Mouse (Mus musculus) forebrain, postnatal 0 days (tissue): ENCODE data around the gene A730071L15Rik. TPM values are rescaled to one million over a fixed set of nuclear protein-coding genes. Genes with fewer than 3 reads are reported as not detected.

Experiments
- ATAC-seq: fragments of 200-750 bp; cut with Nextera tagmentation; 2 replicates; pipeline ENCODE4 v1.8.0; 2017; ENCODE audit warnings: mild to moderate bottlenecking, moderate library complexity
- DNase-seq: peaks from one replicate; pipeline ENCODE4 v3.0.0-alpha.2; 2015
- H3K27ac ChIP-seq: fragments of 300-500 bp; sonication (generic); 2 replicates; pipeline ENCODE4 v1.5.1; 2014; ENCODE audit warnings: low read depth, mild to moderate bottlenecking, antibody characterized with exemption, low read length, moderate library complexity, mixed read lengths
- H3K27me3 ChIP-seq: fragments of 300-500 bp; sonication (generic); 2 replicates; pipeline ENCODE4 v1.6.1; 2014; ENCODE audit warnings: mild to moderate bottlenecking, low read length, mixed read lengths; ENCODE audit not compliant: insufficient read depth
- H3K36me3 ChIP-seq: fragments of 300-500 bp; sonication (generic); 2 replicates; pipeline ENCODE4 v1.6.1; 2014; ENCODE audit warnings: mild to moderate bottlenecking, moderate library complexity; ENCODE audit not compliant: insufficient read depth
- H3K4me1 ChIP-seq: fragments of 300-500 bp; sonication (generic); 2 replicates; pipeline ENCODE4 v1.6.1; 2014; ENCODE audit warnings: antibody characterized with exemption; ENCODE audit not compliant: insufficient read depth
- H3K4me2 ChIP-seq: fragments of 300-500 bp; sonication (generic); 2 replicates; pipeline ENCODE4 v1.6.1; 2014; ENCODE audit warnings: low read depth, mild to moderate bottlenecking, moderate library complexity
- H3K4me3 ChIP-seq: fragments of 300-500 bp; sonication (generic); 2 replicates; pipeline ENCODE4 v1.5.1; 2014; ENCODE audit warnings: low read depth, low read length, mixed read lengths
- H3K9ac ChIP-seq: fragments of 300-500 bp; sonication (generic); 2 replicates; pipeline ENCODE4 v1.6.1; 2014; ENCODE audit warnings: mild to moderate bottlenecking
- H3K9me3 ChIP-seq: fragments of 300-500 bp; sonication (generic); 2 replicates; pipeline ENCODE4 v1.6.1; 2016; ENCODE audit warnings: low read length
- CTCF ChIP-seq: sonication (generic); IDR thresholded peaks from 2 replicates; pipeline ENCODE4 v1.5.1; 2016; ENCODE audit warnings: antibody characterized with exemption, control low read depth, low read depth
- WGBS: fragments of 180-500 bp; shearing (Covaris S2); extraction: QIAGEN DNeasy Blood & Tissue Kit; methylation state at CpG from one replicate; pipeline ENCODE4 v1.1.7; 2014; 5-methylcytosine and 5-hydroxymethylcytosine counted together
- polyA plus RNA-seq: library from polyadenylated mRNA; unstranded; fragments of >200 nt; fragmentation: Nextera tagmentation; extraction: Ambion mirVana; gene quantifications from 2 replicates; pipeline ENCODE4 v1.2.1, GENCODE M21; 2015
- total RNA-seq: library from RNA; depleted of rRNA; stranded (reverse); fragments of >200 nt; gene quantifications from 2 replicates; pipeline ENCODE4 v1.2.3, GENCODE M21; 2014; rRNA removed

The A730071L15Rik gene
- total and polyA plus RNA-seq, 2 experiments from 2014 or later, result 0.29 to 0.44 TPM

- Histone ChIP-seq H3K36me3 (no peaks in the 10 kb centered on the region), H3K9ac (no peak overlapping the region), H3K9me3 (no peaks in the 10 kb centered on the region), H3K27ac (no peak overlapping the region), H3K27me3 (no peaks in the 10 kb centered on the region), H3K4me1 (no peaks in the 10 kb centered on the region), H3K4me2 (no peak overlapping the region), H3K4me3 (no peak overlapping the region)
- ATAC-seq, result no peak
- 84% methylated on average over 14 of the region's 14 CpGs for WGBS
- TF ChIP-seq CTCF, result no peak
- no peak for DNase-seq
Measured at GRCm38 (mm10) chr11:6224541-6225229, 24.9 kb downstream of the A730071L15Rik start.

GRCm38 (mm10) chr11:6230012-6230411 is 30.2 kb downstream of the A730071L15Rik start, which contains the start of gene Npc1l1:
Gene Npc1l1 (minus strand): TSS chr11:6230143.
- H3K4me1 ChIP-seq, result no peaks in the 10 kb centered on the region
- H3K4me3 ChIP-seq, result no peak within 1 kb of the TSS
- ATAC-seq (no peak), DNase-seq (no peak)
- 88% methylated on average over 7 of the region's 7 CpGs for WGBS
- no peaks in the 10 kb centered on the region for H3K36me3 ChIP-seq
- no peak within 1 kb of the TSS for H3K27ac ChIP-seq
- no peak for TF ChIP-seq CTCF
- H3K27me3 ChIP-seq, result no peaks in the 10 kb centered on the region
- H3K9ac ChIP-seq, result no peak within 1 kb of the TSS
- H3K4me2 ChIP-seq, result no peak within 1 kb of the TSS
- no peaks in the 10 kb centered on the region for H3K9me3 ChIP-seq

- no peaks in the 10 kb centered on the region for H3K9me3 ChIP-seq
- H3K36me3 ChIP-seq, result no peaks in the 10 kb centered on the region
- no peaks in the 10 kb centered on the region for H3K4me1 ChIP-seq
- 90% methylated on average over 4 of the region's 4 CpGs for WGBS
- H3K4me3 ChIP-seq, result no peak overlapping the region
- TF ChIP-seq CTCF, result no peak
- H3K27me3 ChIP-seq, result no peaks in the 10 kb centered on the region
- H3K4me2 ChIP-seq, result no peak overlapping the region
- H3K9ac ChIP-seq, result no peak overlapping the region
- no peak for DNase-seq
- H3K27ac ChIP-seq, result no peak overlapping the region
- no peak for ATAC-seq
Measured at GRCm38 (mm10) chr11:6233025-6233424, 33.2 kb downstream of the A730071L15Rik start.

- no peak for ATAC-seq
- DNase-seq, result no peak
- no peak for TF ChIP-seq CTCF
- Histone ChIP-seq H3K4me3 (no peak overlapping the region), H3K4me1 (no peaks in the 10 kb centered on the region), H3K9ac (no peak overlapping the region), H3K27ac (no peak overlapping the region), H3K9me3 (no peaks in the 10 kb centered on the region), H3K27me3 (no peaks in the 10 kb centered on the region), H3K4me2 (no peak overlapping the region), H3K36me3 (no peaks in the 10 kb centered on the region)
- 52% methylated on average over 19 of the region's 19 CpGs for WGBS
Measured at GRCm38 (mm10) chr11:6244707-6245106, 44.9 kb downstream of the A730071L15Rik start.

Other genes with a start within 250 kb of the A730071L15Rik start
- 8.6 and 12.9 TPM in 2 replicates for gene Gck, start 249.9 kb upstream of the A730071L15Rik start, total RNA-seq
- 7.1 and 7.2 TPM in 2 replicates for gene Gck, start 249.9 kb upstream of the A730071L15Rik start, polyA plus RNA-seq
- 181 and 195 TPM in 2 replicates for gene Ykt6, start 244.3 kb upstream of the A730071L15Rik start, total RNA-seq
- 101 and 102 TPM in 2 replicates for gene Ykt6, start 244.3 kb upstream of the A730071L15Rik start, polyA plus RNA-seq
- 271 and 284 TPM in 2 replicates for gene Camk2b, start 133.7 kb upstream of the A730071L15Rik start, total RNA-seq
- 227 and 280 TPM in 2 replicates for gene Camk2b, start 133.7 kb upstream of the A730071L15Rik start, polyA plus RNA-seq
- 57.2 and 61.6 TPM in 2 replicates for gene Nudcd3, start 386 bp downstream of the A730071L15Rik start, total RNA-seq
- 60.9 and 70.7 TPM in 2 replicates for gene Nudcd3, start 386 bp downstream of the A730071L15Rik start, polyA plus RNA-seq
- gene Npc1l1, start 30.1 kb downstream of the A730071L15Rik start, total RNA-seq, result not detected in 2 replicates
- not detected in 2 replicates for gene Npc1l1, start 30.1 kb downstream of the A730071L15Rik start, polyA plus RNA-seq
- gene Ddx56, start 67.7 kb downstream of the A730071L15Rik start, total RNA-seq, result 70.4 and 76.9 TPM in 2 replicates
- 65.7 and 71.3 TPM in 2 replicates for gene Ddx56, start 67.7 kb downstream of the A730071L15Rik start, polyA plus RNA-seq
- gene Tmed4, start 74.8 kb downstream of the A730071L15Rik start, total RNA-seq, result 67.9 and 70.4 TPM in 2 replicates
- gene Tmed4, start 74.8 kb downstream of the A730071L15Rik start, polyA plus RNA-seq, result 95.0 and 95.5 TPM in 2 replicates
- 75.8 and 97.4 TPM in 2 replicates for gene Ogdh, start 91.6 kb downstream of the A730071L15Rik start, total RNA-seq
- 107 and 124 TPM in 2 replicates for gene Ogdh, start 91.6 kb downstream of the A730071L15Rik start, polyA plus RNA-seq
- gene Zmiz2, start 189.0 kb downstream of the A730071L15Rik start, total RNA-seq, result 109 and 129 TPM in 2 replicates
- gene Zmiz2, start 189.0 kb downstream of the A730071L15Rik start, polyA plus RNA-seq, result 38.1 and 43.8 TPM in 2 replicates
- 3,025 and 4,002 TPM in 2 replicates for gene Ppia, start 215.4 kb downstream of the A730071L15Rik start, total RNA-seq
- gene Ppia, start 215.4 kb downstream of the A730071L15Rik start, polyA plus RNA-seq, result 5,423 and 7,006 TPM in 2 replicates
- 55.3 and 68.0 TPM in 2 replicates for gene H2afv, start 244.4 kb downstream of the A730071L15Rik start, total RNA-seq
- 185 and 235 TPM in 2 replicates for gene H2afv, start 244.4 kb downstream of the A730071L15Rik start, polyA plus RNA-seq